Mouse (Mus musculus): ENCODE data around the gene Gsap.
A peak's percentile ranks its signal among the peaks of the same experiment; 100 is the strongest.
"Not testable (repeated sequence)": the region's sequence is repeated elsewhere in the genome, so short reads cannot be mapped to it uniquely, and the experiment has no call there.

The Gsap gene

GRCm38 (mm10) chr5:21263202-21264055 lies 77.4 kb downstream of the Gsap start:
- no peak for DNase-seq

GRCm38 (mm10) chr5:21264352-21265021 lies 78.4 kb downstream of the Gsap start:
- no peak for DNase-seq

GRCm38 (mm10) chr5:21265049-21265448 lies 79.0 kb downstream of the Gsap start:
- DNase-seq: peak; percentile 90

- DNase-seq: no peak
Measured at GRCm38 (mm10) chr5:21267090-21267489, 81.0 kb downstream of the Gsap start.

GRCm38 (mm10) chr5:21269446-21269845 lies 83.4 kb downstream of the Gsap start:
- no peak for DNase-seq

- DNase-seq: no peak
Measured at GRCm38 (mm10) chr5:21270756-21271155, 84.7 kb downstream of the Gsap start.

GRCm38 (mm10) chr5:21271386-21272354 lies 85.6 kb downstream of the Gsap start:
- DNase-seq: peak; percentile 42

- DNase-seq: not testable (repeated sequence)
Measured at GRCm38 (mm10) chr5:21277685-21278084, 91.6 kb downstream of the Gsap start.

- no peak for DNase-seq
Measured at GRCm38 (mm10) chr5:21283356-21284062, 97.5 kb downstream of the Gsap start.

GRCm38 (mm10) chr5:21288658-21289435 lies 102.8 kb downstream of the Gsap start:
- no peak for DNase-seq

GRCm38 (mm10) chr5:21290594-21290993 lies 104.5 kb downstream of the Gsap start:
- no peak for DNase-seq

GRCm38 (mm10) chr5:21295683-21296082 lies 109.6 kb downstream of the Gsap start:
- no peak for DNase-seq

- DNase-seq: no peak
Measured at GRCm38 (mm10) chr5:21299076-21299755, 113.2 kb downstream of the Gsap start.

GRCm38 (mm10) chr5:21300058-21300457 lies 114.0 kb downstream of the Gsap start:
- DNase-seq: no peak

GRCm38 (mm10) chr5:21301011-21301410 lies 115.0 kb downstream of the Gsap start:
- DNase-seq: peak; percentile 69

GRCm38 (mm10) chr5:21307165-21307564 lies 121.1 kb downstream of the Gsap start:
- DNase-seq: no peak

- DNase-seq: no peak
Measured at GRCm38 (mm10) chr5:21314696-21315095, 128.6 kb downstream of the Gsap start.

- DNase-seq: no peak
Measured at GRCm38 (mm10) chr5:21320138-21320537, 134.1 kb downstream of the Gsap start.

- DNase-seq: peak; percentile 74
Measured at GRCm38 (mm10) chr5:21326494-21326893, 140.4 kb downstream of the Gsap start.

GRCm38 (mm10) chr5:21328560-21328959 lies 142.5 kb downstream of the Gsap start:
- DNase-seq: no peak
